Mouse (Mus musculus) liver, embryonic 14.5 days (tissue): Measurements from ENCODE around the gene Snx3. TPM values are rescaled to one million over a fixed set of nuclear protein-coding genes. Genes with fewer than 3 reads are reported as not detected.

Source experiments
- ATAC-seq: fragments of 200-750 bp; cut with Nextera tagmentation; 2 replicates; pipeline ENCODE4 v1.8.0; 2017; ENCODE audit warnings: moderate number of reproducible peaks, mild to moderate bottlenecking, moderate library complexity; ENCODE audit not compliant: insufficient read depth
- DNase-seq, 3 experiments: peaks; one replicate each; pipeline ENCODE4 v3.0.0-alpha.2; 2012 to 2013; ENCODE audit warnings: low read depth in 3 of 3, low spot score in 3 of 3
- H3K27ac ChIP-seq: fragments of 300-500 bp; sonication (generic); 2 replicates; pipeline ENCODE4 v1.5.1; 2014; ENCODE audit warnings: moderate library complexity, mild to moderate bottlenecking, control low read depth, inconsistent platforms
- H3K27me3 ChIP-seq: fragments of 300-500 bp; sonication (generic); 2 replicates; pipeline ENCODE4 v1.6.1; 2014; ENCODE audit warnings: mild to moderate bottlenecking, low read length, moderate library complexity; ENCODE audit not compliant: control insufficient read depth, insufficient read depth
- H3K36me3 ChIP-seq: fragments of 300-500 bp; sonication (generic); replicated peaks from 2 replicates; pipeline ENCODE4 v1.6.1; 2014; ENCODE audit warnings: low read depth; ENCODE audit not compliant: control insufficient read depth, insufficient read depth
- H3K4me1 ChIP-seq, 2 experiments: fragments of 200-500 bp in 1 of 2; fragments of 300-500 bp in 1 of 2; sonication (generic) in 1 of 2; replicated peaks; 2 replicates each; pipeline ENCODE4 v1.6.1; 2012 to 2014; ENCODE audit warnings: antibody characterized with exemption in 1 of 2, inconsistent platforms in 1 of 2, low read length in 1 of 2; ENCODE audit not compliant: control insufficient read depth in 2 of 2, insufficient read depth in 2 of 2
- H3K4me2 ChIP-seq: fragments of 300-500 bp; sonication (generic); 2 replicates; pipeline ENCODE4 v1.6.1; 2014; ENCODE audit warnings: low read depth, mild to moderate bottlenecking, control low read depth, moderate library complexity
- H3K4me3 ChIP-seq, 2 experiments: fragments of 200-500 bp in 1 of 2; fragments of 300-500 bp in 1 of 2; sonication (generic) in 1 of 2; 2 replicates each; pipeline ENCODE4 v1.5.1; 2012 to 2014; ENCODE audit warnings: low read depth in 2 of 2, low read length in 2 of 2, mild to moderate bottlenecking in 2 of 2, control low read depth in 1 of 2, inconsistent platforms in 1 of 2, moderate library complexity in 1 of 2; ENCODE audit not compliant: insufficient read depth in 1 of 2
- H3K9ac ChIP-seq: fragments of 300-500 bp; sonication (generic); replicated peaks from 2 replicates; pipeline ENCODE4 v1.6.1; 2014; ENCODE audit warnings: mild to moderate bottlenecking, control low read depth, moderate library complexity
- H3K9me3 ChIP-seq: fragments of 300-500 bp; sonication (generic); 2 replicates; pipeline ENCODE4 v1.6.1; 2016; ENCODE audit warnings: low read length, mixed read lengths; ENCODE audit not compliant: control insufficient read depth
- CTCF ChIP-seq: IDR thresholded peaks from 2 replicates; pipeline ENCODE4 v1.5.1; 2016; ENCODE audit warnings: antibody characterized with exemption, low read depth, control low read depth
- EP300 ChIP-seq: IDR thresholded peaks from 2 replicates; pipeline ENCODE4 v1.6.1; 2016; ENCODE audit warnings: antibody characterized with exemption, low read depth
- WGBS: fragments of 180-500 bp; shearing (Covaris S2); extraction: QIAGEN DNeasy Blood & Tissue Kit; methylation state at CpG from one replicate; pipeline ENCODE4 v1.1.7; 2014; ENCODE audit not compliant: insufficient replicate concordance; 5-methylcytosine and 5-hydroxymethylcytosine counted together
- polyA plus RNA-seq, 2 experiments: library from polyadenylated mRNA; depleted of rRNA in 1 of 2; stranded (reverse) in 1 of 2; unstranded in 1 of 2; fragments of >200 nt; fragmentation: Nextera tagmentation in 1 of 2; extraction: Ambion mirVana in 1 of 2; gene quantifications; 2 replicates each; pipeline versions ENCODE4 v1.2.1 to v1.2.3; 2012 to 2014

The Snx3 gene
- polyA plus RNA-seq, 2 experiments = 186 to 208 TPM

- TF ChIP-seq CTCF = no peak
- no peak for TF ChIP-seq EP300
- 78% methylated on average over 10 of the region's 10 CpGs for WGBS
- H3K27ac ChIP-seq = no peak overlapping the region
Measured at GRCm38 (mm10) chr10:42492027-42492771, 9.6 kb upstream of the Snx3 start.

DNA sequence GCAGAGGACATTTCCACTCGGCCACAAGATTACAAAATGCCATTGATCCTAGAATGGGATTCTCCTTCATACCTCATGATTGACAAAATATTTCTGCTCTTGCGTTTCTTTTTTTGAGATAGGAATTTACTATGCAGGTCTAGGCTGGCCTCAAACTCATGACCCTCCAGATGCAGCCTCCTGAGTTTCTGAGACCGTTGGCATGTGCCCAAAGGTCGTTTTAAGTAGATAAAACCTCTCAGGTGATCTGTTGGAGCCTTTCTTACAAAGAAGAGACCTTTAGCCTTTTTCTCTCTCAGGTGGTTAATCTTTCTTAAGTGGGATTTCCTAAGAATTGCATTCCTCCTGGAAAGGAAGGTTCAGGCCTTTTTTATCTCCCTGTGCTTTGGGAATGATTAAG lies 8.8 kb upstream of the Snx3 start:
- Histone ChIP-seq H3K4me3 (no peak overlapping the region), H3K27me3 (no peaks in the 10 kb centered on the region), H3K36me3 (no peaks in the 10 kb centered on the region), H3K4me2 (no peak overlapping the region), H3K27ac (no peak overlapping the region), H3K9ac (no peak overlapping the region), H3K4me1 (peaks cover 0 to 8% of the 10 kb centered on the region in 2 experiments; a peak in 2 of 4 replicates), H3K9me3 (no peaks in the 10 kb centered on the region)
- TF ChIP-seq CTCF = no peak
- no peak for TF ChIP-seq EP300
- ATAC-seq = no peak
- 45% methylated on average over 4 of the region's 4 CpGs for WGBS
- DNase-seq = no peak

More at GRCm38 (mm10) chr10:42492027-42492771, 9.6 kb upstream of the Snx3 start:
- Histone ChIP-seq H3K36me3 (no peaks in the 10 kb centered on the region), H3K4me3 (no peak overlapping the region), H3K27me3 (no peaks in the 10 kb centered on the region), H3K9me3 (no peaks in the 10 kb centered on the region), H3K4me1 (peaks cover 0 to 8% of the 10 kb centered on the region in 2 experiments; a peak in 2 of 4 replicates), H3K9ac (no peak overlapping the region), H3K4me2 (no peak overlapping the region)
- DNase-seq (no peak), ATAC-seq (no peak)

GRCm38 (mm10) chr10:42500611-42501010 lies 1.2 kb upstream of the Snx3 start:
- Histone ChIP-seq H3K27ac (peak overlapping the region; percentile 97), H3K4me3 (no peak overlapping the region), H3K27me3 (no peaks in the 10 kb centered on the region), H3K9me3 (no peaks in the 10 kb centered on the region), H3K9ac (no peak overlapping the region; the same call in 1 of the 2 replicates), H3K4me2 (peak overlapping the region; percentile 88), H3K36me3 (peaks cover under 1% of the 10 kb centered on the region), H3K4me1 (peaks cover 23 to 31% of the 10 kb centered on the region in 2 experiments)
- TF ChIP-seq CTCF (no peak), EP300 (no peak)
- no peak for DNase-seq
- WGBS = 81% methylated on average over 8 of the region's 8 CpGs
- ATAC-seq = no peak

GRCm38 (mm10) chr10:42501161-42501560 lies 669 bp upstream of the Snx3 start:
- Histone ChIP-seq H3K27me3 (no peaks in the 10 kb centered on the region), H3K27ac (peak overlapping the region; percentile 97), H3K4me3 (peak overlapping the region; percentile 51 to 97), H3K4me2 (peak overlapping the region; percentile 88), H3K36me3 (peaks cover 5% of the 10 kb centered on the region), H3K4me1 (peaks cover 23 to 35% of the 10 kb centered on the region in 2 experiments), H3K9me3 (no peaks in the 10 kb centered on the region), H3K9ac (peak overlapping the region; percentile 99)
- ATAC-seq = no peak
- TF ChIP-seq CTCF (no peak), EP300 (no peak)
- DNase-seq = no peak
- 54% methylated on average over 5 of the region's 5 CpGs for WGBS

GRCm38 (mm10) chr10:42502349-42503111 lies 700 bp downstream of the Snx3 start:
- DNase-seq = peak in 1 of 3 experiments; percentile 59
- peak; percentile 50 for ATAC-seq
- H3K4me1 ChIP-seq = peaks cover 25 to 35% of the 10 kb centered on the region in 2 experiments

More at GRCm38 (mm10) chr10:42502349-42503111, 700 bp downstream of the Snx3 start:
- peak overlapping the region; percentile 99 for H3K9ac ChIP-seq
- H3K27me3 ChIP-seq = no peaks in the 10 kb centered on the region
- peaks cover 7% of the 10 kb centered on the region for H3K36me3 ChIP-seq
- H3K4me3 ChIP-seq = peak overlapping the region; percentile 76 to 97
- WGBS = under 1% methylated on average over 55 of the region's 55 CpGs
- no peaks in the 10 kb centered on the region for H3K9me3 ChIP-seq
- peak overlapping the region; percentile 88 for H3K4me2 ChIP-seq
- peak overlapping the region; percentile 97 for H3K27ac ChIP-seq
- TF ChIP-seq CTCF = 0 out of 2 replicates have a peak, but pooled peaks have one; percentile 2
- TF ChIP-seq EP300 = 0 out of 2 replicates have a peak, but pooled peaks have one; percentile 4
